Mouse (Mus musculus): ENCODE results near the gene Pdss2. TPM values are rescaled to one million over a fixed set of nuclear protein-coding genes. Genes with fewer than 3 reads are reported as not detected.
"Not testable (repeated sequence)": the region's sequence is repeated elsewhere in the genome, so short reads cannot be mapped to it uniquely, and the experiment has no call there.

Pdss2 gene
- polyA plus RNA-seq, 1 experiment from 2014 or later, result 16.6 TPM

DNA sequence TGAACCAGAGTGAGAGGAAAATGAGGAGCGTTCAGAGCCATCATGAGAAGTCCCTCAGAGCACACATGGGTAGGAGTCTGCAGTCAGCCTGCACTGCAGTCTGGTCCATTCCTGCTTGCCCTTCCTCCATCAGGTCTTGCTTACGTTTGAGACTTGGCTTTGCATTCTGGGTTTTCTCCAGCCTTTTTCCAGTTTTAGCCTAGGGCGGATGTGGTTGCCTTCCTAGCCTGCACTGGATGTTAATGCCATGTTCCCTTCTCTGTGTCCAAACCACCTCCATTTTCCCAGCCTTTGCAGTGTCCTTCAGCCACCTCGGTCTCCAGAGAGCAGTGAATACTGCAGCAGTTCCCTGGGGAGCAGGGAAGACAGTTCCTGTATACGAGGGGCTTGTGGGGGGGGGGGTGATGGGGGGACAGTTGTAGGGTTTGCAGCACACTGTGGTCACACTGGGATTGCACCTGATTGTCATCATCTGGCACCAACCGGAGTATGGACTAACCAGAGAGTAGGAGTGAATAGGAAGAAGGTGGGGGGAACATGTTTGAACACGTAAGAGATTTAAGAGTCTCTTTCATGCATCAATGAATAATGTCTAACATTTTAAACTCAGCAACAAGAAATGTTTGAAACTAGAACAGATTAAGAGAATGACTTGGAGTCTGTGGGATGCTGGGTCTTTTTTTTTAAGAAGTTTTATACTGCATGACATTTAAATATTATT lies 178.5 kb downstream of the Pdss2 start:
- no peaks in the 10 kb centered on the region for H3K4me1 ChIP-seq (ENCODE audit: control insufficient read depth, insufficient read depth, low read length)
- ATAC-seq (ENCODE audit: low FRiP score) (no peak), DNase-seq (ENCODE audit: low spot score, missing footprints) (no peak)
- no peaks in the 10 kb centered on the region for H3K27me3 ChIP-seq (ENCODE audit: control insufficient read depth, insufficient read depth, low read length)
- H3K9ac ChIP-seq (ENCODE audit: low read length), result no peak overlapping the region
- WGBS, result 81% methylated on average over 7 of the region's 7 CpGs
- H3K9me3 ChIP-seq (ENCODE audit: control insufficient read depth, low read length), result no peaks in the 10 kb centered on the region
- no peak overlapping the region for H3K27ac ChIP-seq (ENCODE audit: low read depth, low read length)
- H3K4me2 ChIP-seq, result no peak overlapping the region
- no peaks in the 10 kb centered on the region for H3K36me3 ChIP-seq (ENCODE audit: control insufficient read depth, insufficient read depth, low read length)
- H3K4me3 ChIP-seq (ENCODE audit: low read depth, low read length), result no peak overlapping the region

DNA sequence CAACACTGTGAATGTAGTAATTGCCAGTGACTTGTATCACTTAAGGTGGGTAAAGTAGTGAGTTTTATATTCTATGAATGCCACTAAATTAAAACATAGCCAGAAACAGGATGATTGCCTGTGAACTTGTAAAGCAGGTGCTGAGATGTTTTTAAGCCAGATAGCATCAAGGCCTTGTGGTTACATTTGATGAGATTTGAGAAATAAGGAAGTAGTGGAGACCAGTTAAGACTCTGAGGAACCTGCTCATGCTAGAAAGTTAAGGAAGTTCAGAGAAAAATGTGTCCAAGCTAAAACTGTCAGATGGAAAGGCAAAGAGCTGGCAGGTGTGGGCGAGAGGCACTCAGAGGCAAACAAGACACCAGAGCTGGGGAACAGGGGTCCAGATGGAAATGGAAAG lies 184.8 kb downstream of the Pdss2 start:
- no peak for ATAC-seq (ENCODE audit: low FRiP score)
- Histone ChIP-seq H3K9ac (ENCODE audit: low read length) (no peak overlapping the region), H3K4me1 (ENCODE audit: control insufficient read depth, insufficient read depth, low read length) (no peaks in the 10 kb centered on the region), H3K4me2 (no peak overlapping the region), H3K36me3 (ENCODE audit: control insufficient read depth, insufficient read depth, low read length) (no peaks in the 10 kb centered on the region), H3K4me3 (ENCODE audit: low read depth, low read length) (no peak overlapping the region), H3K27me3 (ENCODE audit: control insufficient read depth, insufficient read depth, low read length) (no peaks in the 10 kb centered on the region), H3K9me3 (ENCODE audit: control insufficient read depth, low read length) (no peaks in the 10 kb centered on the region), H3K27ac (ENCODE audit: low read depth, low read length) (no peak overlapping the region)
- DNase-seq (ENCODE audit: low spot score, missing footprints), result no peak
- 86% methylated on average over 1 of the region's 1 CpGs for WGBS

DNA sequence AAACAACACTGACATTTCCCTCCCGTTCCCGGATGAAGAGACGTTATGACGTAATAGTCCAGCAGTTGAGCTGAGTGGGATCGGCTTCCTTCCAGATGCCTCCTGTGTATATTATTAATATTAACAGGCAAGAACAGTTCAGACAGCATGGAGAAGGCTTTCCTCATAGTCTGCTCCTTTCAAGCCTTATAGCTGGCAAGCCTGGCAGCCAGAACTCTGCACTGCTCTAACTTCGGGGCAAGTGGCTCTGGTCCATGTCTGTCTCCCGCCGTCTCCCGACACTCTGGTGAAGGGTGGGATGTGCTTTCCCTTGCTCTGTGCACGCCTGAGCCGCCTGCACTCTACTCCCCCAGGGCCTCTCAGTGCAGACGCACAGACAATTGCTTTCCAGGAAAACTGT lies 185.6 kb downstream of the Pdss2 start:
- 92% methylated on average over 12 of the region's 12 CpGs for WGBS

DNA sequence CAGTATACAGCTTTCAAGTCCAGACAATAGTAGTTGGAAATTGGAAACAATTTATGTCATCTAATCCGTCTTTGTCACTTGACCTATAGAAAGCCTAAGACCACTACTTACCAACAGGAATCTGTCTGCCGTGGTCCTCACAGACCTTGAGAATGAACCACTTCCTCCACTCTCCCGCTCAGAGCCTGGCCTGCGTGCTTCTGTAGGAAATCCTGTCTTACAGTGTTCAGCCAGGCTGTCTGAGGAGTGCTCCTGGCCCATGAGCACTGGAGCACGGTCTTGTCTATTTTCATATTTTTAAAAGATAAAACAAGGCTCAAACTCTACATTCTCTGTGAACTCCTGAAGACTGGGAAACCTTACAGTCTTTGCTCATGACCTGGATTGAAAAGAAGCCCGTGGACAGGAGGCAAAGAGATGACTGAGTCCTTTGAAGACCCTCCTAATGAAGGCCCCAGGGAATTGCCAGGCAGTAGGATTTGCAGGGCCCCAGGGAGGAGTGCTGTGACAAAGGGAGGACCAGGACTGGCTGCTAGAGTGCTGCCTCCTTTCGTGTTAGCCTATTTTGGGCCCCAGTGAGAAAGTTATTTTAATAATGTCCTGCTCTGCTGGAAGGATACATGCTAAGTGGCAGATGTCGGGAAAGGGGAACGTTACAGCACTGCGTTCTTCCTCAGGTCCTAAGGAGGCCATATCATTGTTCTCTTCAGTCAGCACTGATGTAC lies 188.4 kb downstream of the Pdss2 start:
- DNase-seq (ENCODE audit: low spot score, missing footprints) (no peak), ATAC-seq (ENCODE audit: low FRiP score) (no peak)
- H3K9me3 ChIP-seq (ENCODE audit: control insufficient read depth, low read length), result no peaks in the 10 kb centered on the region
- no peak overlapping the region for H3K4me2 ChIP-seq
- H3K27me3 ChIP-seq (ENCODE audit: control insufficient read depth, insufficient read depth, low read length), result no peaks in the 10 kb centered on the region
- H3K4me3 ChIP-seq (ENCODE audit: low read depth, low read length), result no peak overlapping the region
- 84% methylated on average over 10 of the region's 10 CpGs for whole genome bisulfite sequencing
- no peaks in the 10 kb centered on the region for H3K36me3 ChIP-seq (ENCODE audit: control insufficient read depth, insufficient read depth, low read length)
- no peak overlapping the region for H3K9ac ChIP-seq (ENCODE audit: low read length)
- no peaks in the 10 kb centered on the region for H3K4me1 ChIP-seq (ENCODE audit: control insufficient read depth, insufficient read depth, low read length)
- H3K27ac ChIP-seq (ENCODE audit: low read depth, low read length), result no peak overlapping the region

More for the DNA sequence above, 185.6 kb downstream of the Pdss2 start:
- Histone ChIP-seq H3K9ac (ENCODE audit: low read length) (no peak overlapping the region), H3K4me3 (ENCODE audit: low read depth, low read length) (no peak overlapping the region), H3K36me3 (ENCODE audit: control insufficient read depth, insufficient read depth, low read length) (no peaks in the 10 kb centered on the region), H3K4me2 (no peak overlapping the region), H3K27ac (ENCODE audit: low read depth, low read length) (no peak overlapping the region), H3K9me3 (ENCODE audit: control insufficient read depth, low read length) (no peaks in the 10 kb centered on the region), H3K27me3 (ENCODE audit: control insufficient read depth, insufficient read depth, low read length) (no peaks in the 10 kb centered on the region), H3K4me1 (ENCODE audit: control insufficient read depth, insufficient read depth, low read length) (no peaks in the 10 kb centered on the region)
- DNase-seq (ENCODE audit: low spot score, missing footprints), result no peak
- ATAC-seq (ENCODE audit: low FRiP score), result no peak

DNA sequence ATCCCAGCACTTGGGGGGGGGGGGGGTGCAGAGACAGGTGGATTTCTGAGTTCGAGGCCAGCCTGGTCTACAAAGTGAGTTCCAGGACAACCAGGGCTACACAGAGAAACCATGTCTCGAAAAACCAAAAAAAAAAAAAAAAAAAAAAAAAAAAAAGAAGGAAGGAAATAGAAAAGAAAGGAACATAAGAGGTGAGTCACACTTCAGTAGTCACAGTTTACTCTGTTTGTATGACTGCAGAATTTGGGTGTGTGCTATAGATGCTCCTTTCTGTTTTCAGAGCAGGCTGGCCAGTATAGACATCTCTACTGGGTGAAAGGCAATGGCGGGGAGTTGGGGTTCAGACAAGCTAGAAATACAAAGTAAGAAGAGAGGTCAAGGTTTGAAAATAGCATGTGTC lies 189.9 kb downstream of the Pdss2 start:
- H3K9me3 ChIP-seq (ENCODE audit: control insufficient read depth, low read length); H3K9ac ChIP-seq (ENCODE audit: low read length); H3K36me3 ChIP-seq (ENCODE audit: control insufficient read depth, insufficient read depth, low read length); ATAC-seq (ENCODE audit: low FRiP score); H3K4me2 ChIP-seq; DNase-seq (ENCODE audit: low spot score, missing footprints); H3K4me3 ChIP-seq (ENCODE audit: low read depth, low read length); H3K27ac ChIP-seq (ENCODE audit: low read depth, low read length); H3K4me1 ChIP-seq (ENCODE audit: control insufficient read depth, insufficient read depth, low read length); H3K27me3 ChIP-seq (ENCODE audit: control insufficient read depth, insufficient read depth, low read length): not testable (repeated sequence)
- 85% methylated on average over 3 of the region's 3 CpGs for WGBS

DNA sequence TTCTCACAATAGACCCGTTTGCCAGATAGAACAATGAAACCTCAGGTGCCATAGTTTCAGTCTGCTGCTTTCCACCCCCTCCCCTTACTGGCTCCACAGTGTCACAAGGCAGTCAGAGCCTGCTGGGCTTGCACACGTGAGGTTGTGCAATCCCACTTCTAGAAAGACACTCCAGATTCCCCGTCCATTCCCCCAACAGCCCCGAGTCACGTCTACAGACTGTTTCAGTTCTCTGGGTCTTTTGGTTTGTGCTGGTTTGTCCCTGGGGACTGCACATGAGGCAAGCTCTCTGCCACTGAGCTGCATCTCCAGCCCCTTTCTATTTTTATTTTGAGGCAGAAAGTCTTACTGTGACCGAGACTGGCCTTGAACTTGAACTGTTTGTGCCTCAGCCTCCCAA lies 196.1 kb downstream of the Pdss2 start:
- no peak for ATAC-seq (ENCODE audit: low FRiP score)
- H3K4me3 ChIP-seq (ENCODE audit: low read depth, low read length), result no peak overlapping the region
- DNase-seq (ENCODE audit: low spot score, missing footprints), result no peak
- H3K9me3 ChIP-seq (ENCODE audit: control insufficient read depth, low read length), result no peaks in the 10 kb centered on the region
- no peaks in the 10 kb centered on the region for H3K4me1 ChIP-seq (ENCODE audit: control insufficient read depth, insufficient read depth, low read length)
- H3K9ac ChIP-seq (ENCODE audit: low read length), result no peak overlapping the region
- no peak overlapping the region for H3K27ac ChIP-seq (ENCODE audit: low read depth, low read length)
- no peaks in the 10 kb centered on the region for H3K27me3 ChIP-seq (ENCODE audit: control insufficient read depth, insufficient read depth, low read length)
- no peaks in the 10 kb centered on the region for H3K36me3 ChIP-seq (ENCODE audit: control insufficient read depth, insufficient read depth, low read length)
- H3K4me2 ChIP-seq, result no peak overlapping the region
- 89% methylated on average over 6 of the region's 6 CpGs for WGBS

DNA sequence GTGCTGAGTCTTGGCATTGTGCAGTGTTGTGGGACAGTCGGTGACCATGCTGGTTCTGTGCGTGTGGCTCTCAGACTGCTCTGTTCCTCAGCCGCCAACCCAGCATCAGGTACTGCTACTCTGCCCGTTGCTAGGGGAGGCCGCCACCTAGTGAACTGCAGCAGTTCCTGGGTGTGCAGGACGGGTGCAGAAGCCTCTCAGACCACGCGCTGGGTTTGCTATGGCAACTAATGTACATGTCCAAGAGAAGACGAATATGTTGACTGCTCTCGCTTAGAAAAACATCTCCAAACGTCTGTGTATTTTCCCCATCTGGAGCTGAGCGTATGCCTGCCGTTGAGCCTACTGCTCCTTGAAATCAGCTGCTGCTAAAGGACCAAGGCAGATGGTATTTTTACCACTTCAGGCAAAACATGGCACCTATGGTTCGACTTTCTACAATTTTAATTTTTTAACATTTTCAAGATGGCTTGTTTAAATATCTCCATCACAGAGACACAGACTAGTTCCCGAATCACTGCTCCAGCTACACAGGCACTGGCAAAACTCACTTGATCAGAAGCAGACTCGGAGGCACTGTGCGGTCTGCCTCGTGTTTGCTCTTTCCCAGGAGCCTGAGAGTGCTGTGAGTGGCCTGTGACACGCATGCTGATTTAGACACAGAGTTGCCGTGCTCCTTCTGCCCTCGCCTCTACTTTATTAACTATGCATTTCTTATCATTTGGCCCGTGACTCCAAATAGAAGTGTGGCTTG lies 199.6 kb downstream of the Pdss2 start:
- DNase-seq (ENCODE audit: low spot score, missing footprints) (no peak), ATAC-seq (ENCODE audit: low FRiP score) (peak; percentile 44; the same call in 1 of the 2 replicates)
- Histone ChIP-seq H3K9ac (ENCODE audit: low read length) (no peak overlapping the region), H3K9me3 (ENCODE audit: control insufficient read depth, low read length) (no peaks in the 10 kb centered on the region), H3K4me3 (ENCODE audit: low read depth, low read length) (no peak overlapping the region), H3K27ac (ENCODE audit: low read depth, low read length) (0 out of 2 replicates have a peak overlapping the region, but pooled peaks have one; percentile 8), H3K36me3 (ENCODE audit: control insufficient read depth, insufficient read depth, low read length) (no peaks in the 10 kb centered on the region), H3K27me3 (ENCODE audit: control insufficient read depth, insufficient read depth, low read length) (no peaks in the 10 kb centered on the region), H3K4me2 (no peak overlapping the region), H3K4me1 (ENCODE audit: control insufficient read depth, insufficient read depth, low read length) (no peaks in the 10 kb centered on the region)
- WGBS, result 80% methylated on average over 22 of the region's 22 CpGs

DNA sequence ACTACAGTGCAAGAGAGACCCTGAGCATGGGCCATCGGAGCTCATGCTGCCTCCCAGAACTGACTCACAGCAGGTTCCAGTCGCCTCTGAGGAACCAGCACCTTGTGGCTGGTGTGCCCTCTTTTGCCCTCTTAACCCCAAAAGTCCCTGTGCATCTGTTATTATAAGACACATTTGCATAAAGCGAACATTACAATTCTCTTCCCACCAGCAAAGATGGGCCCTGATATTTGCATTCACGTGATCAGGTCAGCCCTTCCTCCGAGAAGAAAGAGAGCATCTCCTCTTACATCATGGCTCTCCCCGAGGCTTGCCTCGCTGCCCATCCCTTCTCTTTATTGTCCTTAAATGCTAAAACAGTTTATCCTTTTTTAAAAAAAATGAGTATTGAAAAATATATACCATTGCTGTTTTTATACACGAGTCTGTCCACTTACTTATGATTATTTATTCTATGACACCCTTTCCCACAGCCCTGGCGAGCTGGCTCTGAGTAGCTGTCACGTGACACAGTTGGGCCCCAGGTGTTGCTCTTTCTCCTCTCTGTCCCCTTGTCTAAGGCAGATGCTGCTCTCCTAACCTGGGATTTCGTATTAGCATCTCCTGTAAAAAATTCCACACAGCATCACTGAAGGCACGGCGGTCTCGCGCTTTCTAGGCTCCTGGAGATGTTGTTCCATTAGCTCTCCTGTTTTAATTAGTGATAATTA lies 200.9 kb downstream of the Pdss2 start:
- H3K27me3 ChIP-seq (ENCODE audit: control insufficient read depth, insufficient read depth, low read length), result no peaks in the 10 kb centered on the region
- H3K9me3 ChIP-seq (ENCODE audit: control insufficient read depth, low read length), result no peaks in the 10 kb centered on the region
- 78% methylated on average over 15 of the region's 15 CpGs for WGBS
- H3K36me3 ChIP-seq (ENCODE audit: control insufficient read depth, insufficient read depth, low read length), result no peaks in the 10 kb centered on the region
- ATAC-seq (ENCODE audit: low FRiP score) (peak; percentile 65; the same call in 1 of the 2 replicates), DNase-seq (ENCODE audit: low spot score, missing footprints) (no peak)
- no peak overlapping the region for H3K9ac ChIP-seq (ENCODE audit: low read length)
- no peaks in the 10 kb centered on the region for H3K4me1 ChIP-seq (ENCODE audit: control insufficient read depth, insufficient read depth, low read length)
- peak overlapping the region; percentile 48 for H3K27ac ChIP-seq (ENCODE audit: low read depth, low read length)
- no peak overlapping the region for H3K4me2 ChIP-seq
- no peak overlapping the region for H3K4me3 ChIP-seq (ENCODE audit: low read depth, low read length)

Data from midbrain, embryonic 11.5 days (tissue).